Comparison of ENCODE assay signal across 13 mouse cellular contexts in genomic region chr7:16820271-16820763, GRCm38 (mm10). TPM values are rescaled to one million over a fixed set of nuclear protein-coding genes. Genes with fewer than 3 reads are reported as not detected.
DNase-seq lines count a peak whose midpoint lies in the region; ATAC-seq and TF ChIP-seq lines count a peak whose summit lies in the region.
"Had no signal": no experiment of that assay in that cellular context is flagged by ENCODE, and none has a peak within 500 bp of the region (broad histone marks: within the 10 kb centered on the region; RNA-seq: fewer than 3 reads in every experiment).

No protein-coding gene starts in this region.

- peaks cover 27% of the 10 kb centered on the region for H3K36me3 ChIP-seq in hindbrain, embryonic 13.5 days
- H3K36me3 ChIP-seq in hindbrain, embryonic 16.5 days (ENCODE audit: control insufficient read depth, insufficient read depth, low read length) = peaks cover 5% of the 10 kb centered on the region
- H3K36me3 ChIP-seq in kidney, embryonic 14.5 days (ENCODE audit: control insufficient read depth, insufficient read depth, low read length) = peaks cover 30% of the 10 kb centered on the region

- TF ChIP-seq CTCF in lung, adult 2 months (IDR thresholded peaks at IDR 0.05; ENCODE audit: insufficient read depth, low read length) = no peak

- H3K4me3 ChIP-seq in hindbrain, embryonic 13.5 days = no peak overlapping the region
- H3K4me3 ChIP-seq in hindbrain, embryonic 16.5 days (ENCODE audit: low read length) = no peak overlapping the region
- H3K4me3 ChIP-seq in kidney, embryonic 14.5 days (ENCODE audit: low read length) = no peak overlapping the region
- no peak overlapping the region for H3K4me3 ChIP-seq in lung, adult 2 months (replicated peaks; ENCODE audit: extremely low read depth, low read depth, low read length)
- H3K4me3 ChIP-seq: forebrain, embryonic 13.5 days; limb, embryonic 15.5 days had no signal

- TF ChIP-seq POLR2A in lung, adult 2 months (IDR thresholded peaks at IDR 0.05; ENCODE audit: borderline replicate concordance, extremely low read depth, low read depth, low read length) = no peak

- H3K27ac ChIP-seq in hindbrain, embryonic 13.5 days = no peak overlapping the region
- no peak overlapping the region for H3K27ac ChIP-seq in hindbrain, embryonic 16.5 days (ENCODE audit: low read depth, low read length)
- no peak overlapping the region for H3K27ac ChIP-seq in kidney, embryonic 14.5 days (ENCODE audit: low read depth, low read length)
- H3K27ac ChIP-seq: forebrain, embryonic 13.5 days; limb, embryonic 15.5 days had no signal

- DNase-seq in cerebellum, adult 9-10 months = peak; percentile 21
- peak; percentile 3 for DNase-seq in testis, postnatal 14 days (ENCODE audit: low spot score)
- DNase-seq in testis, postnatal 10 days (ENCODE audit: low spot score) = no peak
- DNase-seq in lung, adult 2 months = no peak
- DNase-seq: gastrocnemius, postnatal 25 days; right cerebral cortex, postnatal 25 days had no signal

- H3K9ac ChIP-seq in hindbrain, embryonic 13.5 days = peak overlapping the region; percentile 4; the same call in 1 of the 2 replicates
- H3K9ac ChIP-seq in hindbrain, embryonic 16.5 days (ENCODE audit: low read depth, low read length) = no peak overlapping the region
- no peak overlapping the region for H3K9ac ChIP-seq in kidney, embryonic 14.5 days (ENCODE audit: low read depth, low read length)
- H3K9ac ChIP-seq: forebrain, embryonic 13.5 days; limb, embryonic 15.5 days had no signal

- peaks cover 67% of the 10 kb centered on the region for H3K4me1 ChIP-seq in hindbrain, embryonic 13.5 days (replicated peaks)
- peaks cover 59% of the 10 kb centered on the region for H3K4me1 ChIP-seq in hindbrain, embryonic 16.5 days (ENCODE audit: control insufficient read depth, insufficient read depth, low read depth, low read length)
- H3K4me1 ChIP-seq in kidney, embryonic 14.5 days (ENCODE audit: control insufficient read depth, insufficient read depth, low read length) = peaks cover 36% of the 10 kb centered on the region
- H3K4me1 ChIP-seq in lung, adult 2 months (ENCODE audit: control insufficient read depth, insufficient read depth, low read length) = peaks cover 20% of the 10 kb centered on the region

- H3K9me3 ChIP-seq in hindbrain, embryonic 13.5 days = no peaks in the 10 kb centered on the region
- no peaks in the 10 kb centered on the region for H3K9me3 ChIP-seq in hindbrain, embryonic 16.5 days (ENCODE audit: control insufficient read depth, low read length)
- no peaks in the 10 kb centered on the region for H3K9me3 ChIP-seq in kidney, embryonic 14.5 days (ENCODE audit: control insufficient read depth, low read length)
- H3K9me3 ChIP-seq: forebrain, embryonic 13.5 days; limb, embryonic 15.5 days had no signal

- H3K27me3 ChIP-seq in hindbrain, embryonic 13.5 days = no peaks in the 10 kb centered on the region
- no peaks in the 10 kb centered on the region for H3K27me3 ChIP-seq in hindbrain, embryonic 16.5 days (replicated peaks; ENCODE audit: control insufficient read depth, insufficient read depth, low read length)
- H3K27me3 ChIP-seq in kidney, embryonic 14.5 days (ENCODE audit: control insufficient read depth, insufficient read depth, low read length) = no peaks in the 10 kb centered on the region
- H3K27me3 ChIP-seq: forebrain, embryonic 13.5 days; limb, embryonic 15.5 days had no signal

- 75% methylated on average over 5 of the region's 5 CpGs for WGBS in hindbrain, embryonic 13.5 days
- WGBS in hindbrain, embryonic 16.5 days = 69% methylated on average over 5 of the region's 5 CpGs
- WGBS in kidney, embryonic 14.5 days = 64% methylated on average over 5 of the region's 5 CpGs
- 35% methylated on average over 5 of the region's 5 CpGs for WGBS in lung, adult 2 months

- no peak for ATAC-seq in cerebellum, adult (ENCODE audit: insufficient number of reproducible peaks, low FRiP score, low TSS enrichment)
- ATAC-seq in hindbrain, embryonic 13.5 days (ENCODE audit: low FRiP score) = no peak
- ATAC-seq in hindbrain, embryonic 16.5 days = no peak
- no peak for ATAC-seq in kidney, embryonic 14.5 days (ENCODE audit: low FRiP score, low TSS enrichment)
- ATAC-seq: forebrain, embryonic 13.5 days had no signal

- peak overlapping the region; percentile 23; the same call in 1 of the 2 replicates for H3K4me2 ChIP-seq in hindbrain, embryonic 13.5 days
- no peak overlapping the region for H3K4me2 ChIP-seq in hindbrain, embryonic 16.5 days (ENCODE audit: low read length)
- H3K4me2 ChIP-seq in kidney, embryonic 14.5 days (replicated peaks; ENCODE audit: low read depth, low read length) = no peak overlapping the region
- H3K4me2 ChIP-seq: forebrain, embryonic 13.5 days; limb, embryonic 15.5 days; midbrain, embryonic 11.5 days had no signal

RNA-seq across cellular contexts. Expression of gene Fkrp, which starts 3.8 kb away (rescaled TPM):
- polyA plus RNA-seq in hindbrain, embryonic 13.5 days (2015; fragmentation: Nextera tagmentation; extraction: Ambion mirVana) = 43.6 and 45.3 TPM in 2 replicates
- polyA plus RNA-seq in hindbrain, embryonic 16.5 days (2015; fragmentation: Nextera tagmentation; extraction: Ambion mirVana) = 46.9 and 48.4 TPM in 2 replicates
- 23.6 and 31.1 TPM in 2 replicates for polyA plus RNA-seq in kidney, embryonic 14.5 days (2014; fragmentation: Nextera tagmentation; extraction: Ambion mirVana)
- 41.7 and 42.0 TPM in 2 replicates for polyA plus RNA-seq in lung, adult 2 months (2012; rRNA removed)

RNA-seq across cellular contexts. Expression of gene Strn4, which starts 4.6 kb away (rescaled TPM):
- 159 and 172 TPM in 2 replicates for polyA plus RNA-seq in hindbrain, embryonic 13.5 days (2015; fragmentation: Nextera tagmentation; extraction: Ambion mirVana)
- 159 and 170 TPM in 2 replicates for polyA plus RNA-seq in hindbrain, embryonic 16.5 days (2015; fragmentation: Nextera tagmentation; extraction: Ambion mirVana)
- 75.5 and 111 TPM in 2 replicates for polyA plus RNA-seq in kidney, embryonic 14.5 days (2014; fragmentation: Nextera tagmentation; extraction: Ambion mirVana)
- 164 and 180 TPM in 2 replicates for polyA plus RNA-seq in lung, adult 2 months (2012; rRNA removed)

RNA-seq across cellular contexts. Expression of gene Prkd2, which starts 22.4 kb away (rescaled TPM):
- 6.6 and 7.3 TPM in 2 replicates for polyA plus RNA-seq in hindbrain, embryonic 13.5 days (2015; fragmentation: Nextera tagmentation; extraction: Ambion mirVana)
- polyA plus RNA-seq in hindbrain, embryonic 16.5 days (2015; fragmentation: Nextera tagmentation; extraction: Ambion mirVana) = 5.2 and 6.5 TPM in 2 replicates
- 10.9 and 15.7 TPM in 2 replicates for polyA plus RNA-seq in kidney, embryonic 14.5 days (2014; fragmentation: Nextera tagmentation; extraction: Ambion mirVana)
- 97.2 and 121 TPM in 2 replicates for polyA plus RNA-seq in lung, adult 2 months (2012; rRNA removed)

RNA-seq across cellular contexts. Expression of gene Slc1a5, which starts 39.2 kb away (rescaled TPM):
- polyA plus RNA-seq in hindbrain, embryonic 13.5 days (2015; fragmentation: Nextera tagmentation; extraction: Ambion mirVana) = 8.6 and 8.7 TPM in 2 replicates
- polyA plus RNA-seq in hindbrain, embryonic 16.5 days (2015; fragmentation: Nextera tagmentation; extraction: Ambion mirVana) = 9.6 and 11.5 TPM in 2 replicates
- 30.2 and 36.1 TPM in 2 replicates for polyA plus RNA-seq in kidney, embryonic 14.5 days (2014; fragmentation: Nextera tagmentation; extraction: Ambion mirVana)
- 190 and 201 TPM in 2 replicates for polyA plus RNA-seq in lung, adult 2 months (2012; rRNA removed)

RNA-seq across cellular contexts. Expression of gene Dact3, which starts 54.8 kb away (rescaled TPM):
- polyA plus RNA-seq in hindbrain, embryonic 13.5 days (2015; fragmentation: Nextera tagmentation; extraction: Ambion mirVana) = 2.8 and 2.9 TPM in 2 replicates
- 2.9 and 3.5 TPM in 2 replicates for polyA plus RNA-seq in hindbrain, embryonic 16.5 days (2015; fragmentation: Nextera tagmentation; extraction: Ambion mirVana)
- 5.1 and 6.4 TPM in 2 replicates for polyA plus RNA-seq in kidney, embryonic 14.5 days (2014; fragmentation: Nextera tagmentation; extraction: Ambion mirVana)
- 31.7 and 41.1 TPM in 2 replicates for polyA plus RNA-seq in lung, adult 2 months (2012; rRNA removed)

Comparison
In these comparisons a context has a peak if more than half of its experiments do, and no peak if none do; other contexts are left out.
1. DNase-seq: peak in cerebellum, adult 9-10 months (single experiment) and testis, postnatal 14 days (single experiment); none in testis, postnatal 10 days (single experiment) and lung, adult 2 months (single experiment).